Mouse (Mus musculus) granulocyte monocyte progenitor cell, adult 5-6 weeks (primary cell): ENCODE results near the gene Pikfyve. TPM values are rescaled to one million over a fixed set of nuclear protein-coding genes. Genes with fewer than 3 reads are reported as not detected.
A peak's percentile ranks its signal among the peaks of the same experiment; 100 is the strongest.

Experiments used
- ATAC-seq: replicated peaks from 2 replicates; pipeline ENCODE4 v1.8.0; 2016; ENCODE audit warnings: mild to moderate bottlenecking, moderate TSS enrichment, inconsistent platforms; ENCODE audit not compliant: poor library complexity, severe bottlenecking
- total RNA-seq, 2 experiments: library from RNA; stranded (forward) in 1 of 2; stranded (reverse) in 1 of 2; fragments of 200-712, 200-1000 nt in 1 of 2; fragments of >200 nt in 1 of 2; fragmentation: Nextera tagmentation in 1 of 2; gene quantifications; 2 replicates each; pipeline ENCODE4 v1.2.3; 2014 to 2017

Gene Pikfyve
- total RNA-seq, 2 experiments from 2014 or later, result 23.0 to 27.9 TPM

DNA sequence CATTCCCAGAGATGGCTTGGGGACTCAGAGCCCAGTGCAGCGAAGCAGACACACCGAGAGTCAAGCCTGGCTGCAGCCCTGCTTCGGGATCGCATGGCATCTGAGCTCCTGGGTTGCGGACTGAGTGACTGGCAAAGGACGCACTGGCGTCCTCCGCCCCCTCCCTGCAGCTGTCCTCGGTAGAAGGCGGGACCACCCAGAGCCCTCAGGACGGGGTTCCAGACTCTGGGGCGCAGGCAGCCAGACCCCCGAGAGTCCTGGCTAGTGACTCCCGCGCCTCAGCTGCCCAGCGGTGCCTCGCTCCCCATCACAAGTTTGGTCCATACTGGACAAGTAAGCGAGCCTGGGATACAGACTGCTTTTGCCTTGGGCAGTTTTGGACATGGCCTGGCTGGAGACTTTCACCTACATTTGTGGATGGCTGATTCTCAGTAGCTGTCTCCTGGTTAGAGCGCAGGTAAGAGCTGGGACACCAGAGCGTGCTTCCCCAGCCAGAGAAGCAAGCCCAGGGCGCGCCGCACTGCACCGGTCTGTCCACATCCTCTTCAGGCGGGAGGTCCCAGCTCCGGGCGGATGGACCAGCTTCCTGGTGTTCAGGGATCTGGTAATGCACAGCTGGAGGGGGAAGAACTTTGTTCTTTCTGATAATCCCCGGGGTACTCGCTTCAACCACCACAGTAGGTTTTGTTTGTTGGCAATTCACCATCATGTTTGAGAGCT, 124.9 kb downstream of the Pikfyve start:
- ATAC-seq, result peak; percentile 27; the same call in 1 of the 2 replicates

DNA sequence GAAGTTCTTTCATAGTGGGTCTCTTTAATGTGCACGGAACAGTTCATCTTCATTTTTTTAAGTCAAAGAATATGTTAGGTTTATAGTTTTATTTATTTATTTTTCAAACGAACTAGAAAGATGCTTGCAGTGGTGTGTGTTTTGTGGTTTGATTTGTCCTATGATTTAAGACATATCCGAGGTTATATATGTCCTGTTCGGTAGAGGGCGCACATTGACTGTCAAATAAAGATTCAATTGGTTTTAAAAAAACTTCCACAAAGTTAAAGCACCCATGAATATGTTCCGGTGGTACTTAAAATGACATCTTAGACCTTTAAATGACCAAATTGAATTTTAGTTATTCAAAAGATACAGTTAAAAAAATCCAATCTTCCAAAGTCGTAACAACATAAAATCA, 125.6 kb downstream of the Pikfyve start:
- no peak for ATAC-seq

DNA sequence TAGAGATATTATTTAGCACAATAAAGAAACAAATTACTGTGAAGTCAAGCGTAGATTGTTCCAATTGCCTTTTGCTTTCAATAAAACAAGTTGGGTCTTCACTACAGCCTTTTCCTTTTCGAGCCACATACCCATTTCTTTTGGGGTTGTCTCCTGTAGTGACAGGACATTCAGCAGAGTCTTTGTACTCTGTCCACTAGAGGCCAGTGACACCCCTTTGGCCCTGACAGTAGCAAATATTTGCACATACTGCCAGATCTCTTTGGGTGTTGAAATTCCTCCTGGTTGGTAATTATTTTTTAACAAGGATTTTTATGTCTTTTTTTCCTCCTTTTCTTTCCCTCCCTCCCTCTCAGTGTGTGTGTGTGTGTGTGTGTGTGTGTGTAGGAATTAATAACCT, 126.4 kb downstream of the Pikfyve start:
- no peak for ATAC-seq

DNA sequence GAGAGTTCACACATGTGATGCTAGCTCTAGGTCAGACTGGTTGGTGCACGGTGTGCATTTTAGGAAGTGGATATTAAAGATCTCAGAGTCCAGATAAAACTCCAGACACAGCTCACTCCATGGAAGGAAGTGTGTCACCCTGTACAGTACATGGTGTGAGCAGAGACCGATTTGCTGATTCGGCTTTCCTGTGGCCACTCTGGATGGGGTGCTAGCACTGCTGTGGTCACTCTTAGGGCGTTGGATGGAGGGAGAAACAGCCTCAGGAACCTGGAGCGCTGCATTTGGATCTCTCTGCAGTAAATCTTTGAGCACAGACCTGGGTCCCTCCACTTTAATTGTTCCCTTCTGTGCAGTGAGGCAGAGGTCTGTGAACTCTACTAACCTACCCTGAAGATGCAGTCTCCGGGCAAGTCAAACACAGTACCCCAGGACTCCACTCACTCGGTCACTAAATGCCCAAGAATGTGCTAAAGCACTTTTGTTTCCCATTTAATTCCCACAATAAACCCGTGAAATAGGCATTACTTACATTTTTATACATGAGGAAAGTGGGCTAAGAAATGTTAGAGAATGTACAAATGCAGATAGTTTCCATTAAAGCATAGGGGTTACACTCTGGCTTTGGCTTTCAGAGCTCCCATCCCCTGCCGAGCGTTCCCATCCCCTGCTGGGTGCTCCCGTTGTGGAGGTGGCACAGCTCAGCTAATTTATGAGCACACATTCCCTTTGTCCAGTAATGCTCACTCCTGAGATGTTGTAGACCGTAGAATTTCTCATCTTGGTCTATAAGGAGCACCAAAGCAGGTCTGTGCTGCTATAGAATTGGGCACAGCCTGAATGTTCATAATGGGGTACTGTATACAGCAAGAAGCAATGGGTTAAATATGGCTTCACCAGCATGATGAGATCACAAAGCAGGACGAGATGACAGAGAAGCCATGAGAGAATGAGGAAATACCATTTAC, 127.9 kb downstream of the Pikfyve start:
- no peak for ATAC-seq

DNA sequence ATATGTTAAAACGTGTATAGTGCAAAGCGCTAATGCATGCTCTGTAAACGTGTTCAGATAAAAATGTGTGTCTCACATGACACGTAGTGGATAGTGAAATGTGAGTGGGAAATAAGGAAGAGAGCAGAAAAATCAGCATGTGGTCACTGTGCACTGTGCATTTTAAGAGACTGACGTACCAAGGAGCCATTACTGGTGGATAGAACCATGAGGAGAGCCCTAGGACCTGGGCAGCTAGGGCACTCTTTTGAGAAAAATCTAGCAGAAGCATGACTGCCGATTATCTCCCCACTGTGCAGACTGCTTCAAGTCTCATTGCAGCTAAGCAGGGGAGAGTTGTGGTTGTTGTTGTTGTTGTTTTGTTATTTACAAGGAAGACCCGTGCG, 128.5 kb downstream of the Pikfyve start:
- ATAC-seq, result no peak

Other genes starting within 250 kb of the Pikfyve start
- 12.5 and 13.5 TPM in 2 replicates for gene Plekhm3, start 229.9 kb upstream of the Pikfyve start, total RNA-seq (2014; fragmentation: Nextera tagmentation)
- 5.4 and 8.5 TPM in 2 replicates for gene Plekhm3, start 229.9 kb upstream of the Pikfyve start, total RNA-seq (2017)
- gene Akr1cl, start 153.9 kb upstream of the Pikfyve start, total RNA-seq (2014; fragmentation: Nextera tagmentation), result not detected in 2 replicates
- not detected in 2 replicates for gene Akr1cl, start 153.9 kb upstream of the Pikfyve start, total RNA-seq (2017)
- gene Cryge, start 135.5 kb upstream of the Pikfyve start, total RNA-seq (2014; fragmentation: Nextera tagmentation), result not detected in 2 replicates
- gene Cryge, start 135.5 kb upstream of the Pikfyve start, total RNA-seq (2017), result not detected in 2 replicates
- not detected in 2 replicates for gene Crygd, start 123.2 kb upstream of the Pikfyve start, total RNA-seq (2014; fragmentation: Nextera tagmentation)
- not detected in 2 replicates for gene Crygd, start 123.2 kb upstream of the Pikfyve start, total RNA-seq (2017)
- not detected in 2 replicates for gene Crygc, start 113.0 kb upstream of the Pikfyve start, total RNA-seq (2014; fragmentation: Nextera tagmentation)
- not detected in 2 replicates for gene Crygc, start 113.0 kb upstream of the Pikfyve start, total RNA-seq (2017)
- not detected in 2 replicates for gene Crygb, start 104.4 kb upstream of the Pikfyve start, total RNA-seq (2014; fragmentation: Nextera tagmentation)
- gene Crygb, start 104.4 kb upstream of the Pikfyve start, total RNA-seq (2017), result not detected in 2 replicates
- gene Cryga, start 83.3 kb upstream of the Pikfyve start, total RNA-seq (2014; fragmentation: Nextera tagmentation), result not detected in 2 replicates
- gene Cryga, start 83.3 kb upstream of the Pikfyve start, total RNA-seq (2017), result 0.73 TPM in 1 of 2 replicates, not detected in the other
- not detected in 2 replicates for gene Gm28845, start 67.1 kb upstream of the Pikfyve start, total RNA-seq (2014; fragmentation: Nextera tagmentation)
- gene Gm28845, start 67.1 kb upstream of the Pikfyve start, total RNA-seq (2017), result not detected in 2 replicates
- 0.70 TPM in 1 of 2 replicates, not detected in the other for gene D630023F18Rik, start 63.5 kb upstream of the Pikfyve start, total RNA-seq (2014; fragmentation: Nextera tagmentation)
- 1.3 and 2.3 TPM in 2 replicates for gene D630023F18Rik, start 63.5 kb upstream of the Pikfyve start, total RNA-seq (2017)
- 98.5 and 119 TPM in 2 replicates for gene Idh1, start 183 bp upstream of the Pikfyve start, total RNA-seq (2014; fragmentation: Nextera tagmentation)
- gene Idh1, start 183 bp upstream of the Pikfyve start, total RNA-seq (2017), result 214 and 218 TPM in 2 replicates
- not detected in 2 replicates for gene Pth2r, start 95.4 kb downstream of the Pikfyve start, total RNA-seq (2014; fragmentation: Nextera tagmentation)
- gene Pth2r, start 95.4 kb downstream of the Pikfyve start, total RNA-seq (2017), result not detected in 2 replicates